Comparison of ENCODE assay signal across 16 mouse cellular contexts in genomic region chr16:29800457-29800856, GRCm38 (mm10).
DNase-seq lines count a peak whose midpoint lies in the region; ATAC-seq and TF ChIP-seq lines count a peak whose summit lies in the region.
"Had no signal": no experiment of that assay in that cellular context is flagged by ENCODE, and none has a peak within 500 bp of the region (broad histone marks: within the 10 kb centered on the region; RNA-seq: fewer than 3 reads in every experiment).

No protein-coding gene starts in this region.

- TF ChIP-seq POLR2A in spleen, adult 2 months (IDR thresholded peaks at IDR 0.05; ENCODE audit: low read depth, low read length): no peak

- H3K4me3 ChIP-seq in spleen, adult 2 months (ENCODE audit: extremely low read depth, insufficient read depth, insufficient read length): no peak overlapping the region
- no peak overlapping the region for H3K4me3 ChIP-seq in intestine, embryonic 16.5 days (ENCODE audit: low read length)
- no peak overlapping the region for H3K4me3 ChIP-seq in hindbrain, embryonic 14.5 days (replicated peaks; ENCODE audit: low read length)
- no peak overlapping the region for H3K4me3 ChIP-seq in kidney, embryonic 14.5 days (ENCODE audit: low read length)
- H3K4me3 ChIP-seq: erythroblast, embryonic 14.5 days; hindbrain, embryonic 10.5 days; limb, embryonic 15.5 days; lung, embryonic 15.5 days; megakaryocyte, embryonic 14.5 days had no signal

- 37% methylated on average over 2 of the region's 2 CpGs for WGBS in spleen, adult 2 months
- 23% methylated on average over 2 of the region's 2 CpGs for WGBS in intestine, embryonic 16.5 days
- 7% methylated on average over 2 of the region's 2 CpGs for WGBS in hindbrain, embryonic 14.5 days
- 28% methylated on average over 2 of the region's 2 CpGs for WGBS in kidney, embryonic 14.5 days

- ATAC-seq in intestine, embryonic 16.5 days: peak; percentile 29; the same call in 1 of the 2 replicates
- no peak for ATAC-seq in hindbrain, embryonic 14.5 days (ENCODE audit: low FRiP score)
- no peak for ATAC-seq in kidney, embryonic 14.5 days (ENCODE audit: low FRiP score, low TSS enrichment)

- H3K4me1 ChIP-seq in spleen, adult 2 months (ENCODE audit: control insufficient read depth, insufficient read depth, insufficient read length): peaks cover 2% of the 10 kb centered on the region; the same call in 1 of the 2 replicates
- peaks cover 17% of the 10 kb centered on the region; the same call in 1 of the 2 replicates for H3K4me1 ChIP-seq in intestine, embryonic 16.5 days (ENCODE audit: control insufficient read depth, insufficient read depth, low read length)
- no peaks in the 10 kb centered on the region for H3K4me1 ChIP-seq in hindbrain, embryonic 14.5 days (replicated peaks; ENCODE audit: control insufficient read depth, insufficient read depth, low read length)
- H3K4me1 ChIP-seq in kidney, embryonic 14.5 days (ENCODE audit: control insufficient read depth, insufficient read depth, low read length): peaks cover 9% of the 10 kb centered on the region

- no peak for TF ChIP-seq CTCF in spleen, adult 2 months (IDR thresholded peaks at IDR 0.05; ENCODE audit: extremely low read depth, insufficient read depth, insufficient read length, insufficient replicate concordance)

- no peaks in the 10 kb centered on the region for H3K36me3 ChIP-seq in spleen, adult 2 months (ENCODE audit: control insufficient read depth, insufficient read depth, low read length)
- no peaks in the 10 kb centered on the region for H3K36me3 ChIP-seq in intestine, embryonic 16.5 days (ENCODE audit: control insufficient read depth, insufficient read depth, low read length)
- no peaks in the 10 kb centered on the region for H3K36me3 ChIP-seq in hindbrain, embryonic 14.5 days (replicated peaks; ENCODE audit: control insufficient read depth, insufficient read depth)
- H3K36me3 ChIP-seq in kidney, embryonic 14.5 days (ENCODE audit: control insufficient read depth, insufficient read depth, low read length): no peaks in the 10 kb centered on the region
- H3K36me3 ChIP-seq: hindbrain, embryonic 10.5 days; limb, embryonic 15.5 days; lung, embryonic 15.5 days had no signal

- H3K9ac ChIP-seq in intestine, embryonic 16.5 days (ENCODE audit: low read depth, low read length): no peak overlapping the region
- H3K9ac ChIP-seq in hindbrain, embryonic 14.5 days: no peak overlapping the region
- H3K9ac ChIP-seq in kidney, embryonic 14.5 days (ENCODE audit: low read depth, low read length): no peak overlapping the region
- H3K9ac ChIP-seq: limb, embryonic 15.5 days; lung, embryonic 15.5 days had no signal

- H3K27me3 ChIP-seq in spleen, adult 2 months (ENCODE audit: control insufficient read depth, insufficient read depth, low read length): no peaks in the 10 kb centered on the region
- H3K27me3 ChIP-seq in intestine, embryonic 16.5 days (replicated peaks; ENCODE audit: control insufficient read depth, insufficient read depth, low read length): no peaks in the 10 kb centered on the region
- peaks cover 36% of the 10 kb centered on the region for H3K27me3 ChIP-seq in hindbrain, embryonic 14.5 days (ENCODE audit: control insufficient read depth, insufficient read depth, low read length)
- no peaks in the 10 kb centered on the region for H3K27me3 ChIP-seq in kidney, embryonic 14.5 days (ENCODE audit: control insufficient read depth, insufficient read depth, low read length)
- H3K27me3 ChIP-seq: limb, embryonic 15.5 days; lung, embryonic 15.5 days had no signal

- no peak overlapping the region for H3K4me2 ChIP-seq in intestine, embryonic 16.5 days (ENCODE audit: low read depth, low read length)
- H3K4me2 ChIP-seq in hindbrain, embryonic 14.5 days (replicated peaks): no peak overlapping the region
- H3K4me2 ChIP-seq in kidney, embryonic 14.5 days (replicated peaks; ENCODE audit: low read depth, low read length): no peak overlapping the region
- H3K4me2 ChIP-seq: limb, embryonic 15.5 days; lung, embryonic 15.5 days had no signal

- no peaks in the 10 kb centered on the region for H3K9me3 ChIP-seq in intestine, embryonic 16.5 days (ENCODE audit: control insufficient read depth, low read length)
- no peaks in the 10 kb centered on the region for H3K9me3 ChIP-seq in hindbrain, embryonic 14.5 days (ENCODE audit: control insufficient read depth, low read length)
- H3K9me3 ChIP-seq in kidney, embryonic 14.5 days (ENCODE audit: control insufficient read depth, low read length): no peaks in the 10 kb centered on the region
- H3K9me3 ChIP-seq: hindbrain, embryonic 10.5 days; limb, embryonic 15.5 days; lung, embryonic 15.5 days; megakaryocyte, embryonic 14.5 days had no signal

- no peak overlapping the region for H3K27ac ChIP-seq in spleen, adult 2 months (ENCODE audit: insufficient read depth, low read length)
- H3K27ac ChIP-seq in intestine, embryonic 16.5 days (ENCODE audit: low read length): no peak overlapping the region
- no peak overlapping the region for H3K27ac ChIP-seq in hindbrain, embryonic 14.5 days
- H3K27ac ChIP-seq in kidney, embryonic 14.5 days (ENCODE audit: low read depth, low read length): no peak overlapping the region
- H3K27ac ChIP-seq: hindbrain, embryonic 10.5 days; limb, embryonic 15.5 days; lung, embryonic 15.5 days had no signal

- DNase-seq in spleen, adult 2 months (ENCODE audit: low read depth in 1 of 2, low spot score in 2 of 2): peak; percentile 8 to 46
- no peak for DNase-seq in spleen, adult 12 weeks (ENCODE audit: low spot score)
- DNase-seq in ES-CJ7 (ENCODE audit: low read depth, low spot score): peak; percentile 77
- DNase-seq in hindbrain, embryonic 14.5 days (ENCODE audit: low spot score): no peak
- DNase-seq in frontal cortex, postnatal 36 days (ENCODE audit: low spot score in 2 of 2): no peak
- DNase-seq: cerebellum, adult 2 months; embryo, embryonic 11 days; kidney, adult 8-10 months; right cerebral cortex, postnatal 25 days had no signal

Comparison
In these comparisons a context has a peak if more than half of its experiments do, and no peak if none do; other contexts are left out.
1. DNase-seq: peak in spleen, adult 2 months (2 of 2) and ES-CJ7 (single experiment); none in spleen, adult 12 weeks (single experiment), hindbrain, embryonic 14.5 days (single experiment) and frontal cortex, postnatal 36 days (0 of 2).